Mouse (Mus musculus) G1E (cell line): ENCODE data around the gene Itgbl1. TPM values are rescaled to one million over a fixed set of nuclear protein-coding genes. Genes with fewer than 3 reads are reported as not detected.

ENCODE experiments used
- ATAC-seq: 2 replicates; pipeline ENCODE4 v1.8.0; 2016; ENCODE audit warnings: mild to moderate bottlenecking; ENCODE audit not compliant: insufficient number of reproducible peaks, poor library complexity, low FRiP score, severe bottlenecking; ENCODE audit errors: extremely low read depth
- DNase-seq: peaks from one replicate; pipeline ENCODE4 v3.0.0; 2012; ENCODE audit warnings: low spot score
- H3K27me3 ChIP-seq: 2 replicates; pipeline ENCODE4 v1.6.1; 2012; ENCODE audit warnings: mild to moderate bottlenecking, low read length, inconsistent platforms; ENCODE audit not compliant: insufficient read depth
- H3K36me3 ChIP-seq: replicated peaks from 2 replicates; pipeline ENCODE3; 2012; ENCODE audit warnings: mild to moderate bottlenecking, inconsistent platforms
- H3K4me1 ChIP-seq: 2 replicates; pipeline ENCODE4 v1.6.1; 2012; ENCODE audit warnings: low read depth, low read length, inconsistent platforms, mixed read lengths; ENCODE audit not compliant: insufficient read depth
- H3K4me3 ChIP-seq: 2 replicates; pipeline ENCODE4 v1.5.1; 2012; ENCODE audit warnings: low read depth, mild to moderate bottlenecking, inconsistent platforms, low read length, moderate library complexity, mixed read lengths
- H3K9me3 ChIP-seq: replicated peaks from 2 replicates; pipeline ENCODE4 v1.6.1; 2012; ENCODE audit warnings: inconsistent platforms
- CTCF ChIP-seq: IDR thresholded peaks from 2 replicates; pipeline ENCODE4 v1.5.1; 2012; ENCODE audit warnings: low read depth, low read length, inconsistent platforms, mixed read lengths
- GATA1 ChIP-seq: IDR thresholded peaks from 2 replicates; pipeline ENCODE4 v1.6.1; 2012; ENCODE audit warnings: borderline replicate concordance, low read length, inconsistent platforms, mixed read lengths
- GATA2 ChIP-seq: IDR thresholded peaks from 2 replicates; pipeline ENCODE4 v1.6.1; 2012; ENCODE audit warnings: low read depth, low read length, inconsistent platforms, borderline replicate concordance
- POLR2AphosphoS5 ChIP-seq: IDR thresholded peaks from 2 replicates; pipeline ENCODE4 v1.6.1; 2012; ENCODE audit warnings: low read depth, low read length, inconsistent platforms; ENCODE audit not compliant: insufficient replicate concordance
- TAL1 ChIP-seq: conservative IDR thresholded peaks from 2 replicates; pipeline ENCODE4 v1.6.1; 2012; ENCODE audit warnings: low read depth, low read length, inconsistent platforms, mixed read lengths
- polyA plus RNA-seq: library from polyadenylated mRNA; stranded (reverse); fragments of >175 nt; gene quantifications from 2 replicates; pipeline ENCODE4 v1.2.3, GENCODE M21; 2012
- total RNA-seq, 2 experiments: library from RNA; stranded (forward) in 1 of 2; stranded (reverse) in 1 of 2; fragments of 200-1000 nt in 1 of 2; fragments of >200 nt in 1 of 2; fragmentation: Nextera tagmentation in 1 of 2; gene quantifications; 2 replicates each; pipeline ENCODE4 v1.2.3; 2014 to 2017

Gene Itgbl1
- total RNA-seq (2014; fragmentation: Nextera tagmentation), result not detected in 2 replicates
- 0.06 and 0.16 TPM in 2 replicates for total RNA-seq (2017)
- not detected in 2 replicates for polyA plus RNA-seq

DNA sequence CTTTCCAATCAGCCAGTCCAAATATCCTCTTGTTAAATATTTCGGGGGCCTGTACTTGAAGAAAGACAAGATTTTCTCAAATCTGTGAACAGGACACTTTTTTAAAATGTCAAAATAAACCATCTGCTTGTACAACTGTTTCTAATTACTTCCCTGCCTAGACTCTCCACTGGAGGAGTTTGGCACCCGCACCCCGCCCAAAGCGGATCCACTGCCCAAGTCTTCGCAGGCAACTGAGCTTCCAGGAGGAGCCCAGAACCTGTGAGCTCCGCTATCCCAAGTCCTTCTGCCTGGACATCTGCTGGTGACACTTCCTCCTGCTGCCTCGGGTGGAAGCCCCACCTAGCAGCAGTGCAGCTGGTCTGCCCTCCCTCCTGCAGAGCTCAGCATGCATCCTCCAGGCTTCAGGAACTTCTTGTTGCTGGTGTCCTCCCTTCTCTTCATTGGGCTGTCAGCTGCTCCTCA lies at the start of gene Itgbl1:
Itgbl1 (plus strand) TSS at position 51 of the 465 bp plus-strand sequence.
- TF ChIP-seq CTCF, result no peak
- TF ChIP-seq GATA2, result no peak
- no peak for TF ChIP-seq POLR2AphosphoS5
- no peaks in the 10 kb centered on the region for H3K36me3 ChIP-seq
- ATAC-seq, result no peak

DNA sequence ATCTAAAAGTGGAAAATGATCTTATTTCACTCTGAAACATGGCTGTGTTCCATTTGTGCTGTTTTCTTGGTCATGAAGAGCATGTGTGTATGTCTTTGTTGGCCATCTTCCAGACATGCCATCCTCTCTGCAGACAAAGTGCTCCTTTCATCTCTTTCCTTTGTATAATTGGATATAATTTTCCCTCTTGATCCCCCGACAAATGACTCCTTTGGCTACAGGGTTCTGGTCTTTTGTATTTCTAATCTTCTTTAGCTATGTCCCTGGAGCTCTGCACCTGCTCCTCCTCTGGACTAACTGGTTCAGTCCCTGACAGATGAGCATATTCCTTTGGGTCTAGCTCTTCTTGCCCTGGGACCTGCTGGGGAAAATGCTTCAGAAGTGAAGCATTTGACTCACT lies 36.8 kb upstream of the Itgbl1 start:
- no peaks in the 10 kb centered on the region for H3K36me3 ChIP-seq
- no peak for DNase-seq
- no peak overlapping the region for H3K4me3 ChIP-seq
- ATAC-seq, result no peak
- peaks cover 9% of the 10 kb centered on the region for H3K9me3 ChIP-seq
- H3K27me3 ChIP-seq, result no peaks in the 10 kb centered on the region; the same call in 1 of the 2 replicates
- TF ChIP-seq GATA1, result no peak
- H3K4me1 ChIP-seq, result no peaks in the 10 kb centered on the region

More for the DNA sequence above, at the start of gene Itgbl1:
- H3K9me3 ChIP-seq, result peaks cover 13% of the 10 kb centered on the region
- no peaks in the 10 kb centered on the region for H3K4me1 ChIP-seq
- H3K4me3 ChIP-seq, result no peak within 1 kb of the TSS
- no peak for DNase-seq
- H3K27me3 ChIP-seq, result no peaks in the 10 kb centered on the region

DNA sequence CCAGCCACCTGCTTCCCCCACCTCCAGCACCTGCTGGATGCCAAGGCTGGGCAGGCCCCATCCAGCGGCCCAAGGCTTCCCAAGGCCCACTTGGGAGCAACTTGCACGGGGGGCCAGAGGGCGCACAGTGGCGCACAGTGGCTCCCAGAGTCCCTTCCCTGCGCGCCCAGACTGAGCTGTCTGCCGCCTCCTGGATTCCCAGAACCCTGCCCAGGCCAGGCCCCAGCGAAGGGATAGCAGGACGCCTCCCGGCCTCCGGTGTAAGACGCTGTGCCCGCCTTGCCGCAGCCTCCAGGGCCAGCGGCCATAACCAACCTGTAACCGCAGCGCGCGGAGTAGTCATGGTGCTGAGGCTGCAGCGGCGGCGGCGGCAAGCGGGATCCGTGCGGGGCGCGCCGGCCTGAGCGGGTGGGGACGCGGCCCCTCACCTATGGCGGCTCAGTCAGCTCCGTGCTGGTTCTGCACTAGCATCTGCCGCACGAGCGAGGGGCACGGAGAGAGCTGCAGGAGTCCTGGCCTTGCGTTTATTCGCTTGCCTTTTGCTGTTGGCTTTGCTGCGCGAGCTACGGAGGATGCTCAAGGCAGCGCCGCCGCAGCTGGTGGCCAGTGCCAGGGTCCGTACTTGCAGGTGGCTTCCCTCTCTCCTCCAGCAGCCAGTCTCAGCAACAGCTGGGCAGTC lies 33.1 kb upstream of the Itgbl1 start, which contains the start of gene Nalcn:
Nalcn (minus strand) TSS at position 644 of the 679 bp plus-strand sequence.
- Histone ChIP-seq H3K36me3 (no peaks in the 10 kb centered on the region), H3K4me1 (no peaks in the 10 kb centered on the region), H3K4me3 (no peak within 1 kb of the TSS), H3K9me3 (peaks cover 11% of the 10 kb centered on the region), H3K27me3 (no peaks in the 10 kb centered on the region; the same call in 1 of the 2 replicates)
- TF ChIP-seq TAL1 (no peak), CTCF (no peak), POLR2AphosphoS5 (no peak), GATA2 (no peak), GATA1 (no peak)
- DNase-seq, result no peak
- no peak for ATAC-seq

DNA sequence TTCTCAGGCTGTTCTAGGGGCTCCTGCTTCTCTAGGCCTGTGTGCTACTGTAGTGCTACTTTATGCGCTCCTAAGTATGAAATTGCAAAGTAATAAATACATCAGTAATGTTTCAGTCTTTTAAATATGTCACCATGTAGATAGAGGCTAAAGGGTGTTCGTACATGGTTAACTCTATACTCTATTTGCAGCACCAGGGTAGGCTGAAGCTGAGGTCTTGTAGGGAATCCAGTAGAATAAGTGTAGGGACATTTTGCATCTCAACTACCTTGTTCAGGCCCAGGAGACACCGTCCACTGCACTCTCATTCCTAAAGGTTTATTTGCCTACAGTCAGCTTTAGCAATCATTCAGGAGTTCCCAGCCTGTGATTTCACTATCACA lies 32.6 kb upstream of the Itgbl1 start:
- H3K36me3 ChIP-seq, result no peaks in the 10 kb centered on the region
- ATAC-seq (no peak), DNase-seq (no peak)
- H3K9me3 ChIP-seq, result peaks cover 11% of the 10 kb centered on the region
- H3K27me3 ChIP-seq, result no peaks in the 10 kb centered on the region; the same call in 1 of the 2 replicates
- H3K4me1 ChIP-seq, result no peaks in the 10 kb centered on the region
- no peak overlapping the region for H3K4me3 ChIP-seq
- no peak for TF ChIP-seq GATA2
- TF ChIP-seq CTCF, result no peak
- TF ChIP-seq POLR2AphosphoS5, result no peak
- no peak for TF ChIP-seq TAL1
- TF ChIP-seq GATA1, result no peak

DNA sequence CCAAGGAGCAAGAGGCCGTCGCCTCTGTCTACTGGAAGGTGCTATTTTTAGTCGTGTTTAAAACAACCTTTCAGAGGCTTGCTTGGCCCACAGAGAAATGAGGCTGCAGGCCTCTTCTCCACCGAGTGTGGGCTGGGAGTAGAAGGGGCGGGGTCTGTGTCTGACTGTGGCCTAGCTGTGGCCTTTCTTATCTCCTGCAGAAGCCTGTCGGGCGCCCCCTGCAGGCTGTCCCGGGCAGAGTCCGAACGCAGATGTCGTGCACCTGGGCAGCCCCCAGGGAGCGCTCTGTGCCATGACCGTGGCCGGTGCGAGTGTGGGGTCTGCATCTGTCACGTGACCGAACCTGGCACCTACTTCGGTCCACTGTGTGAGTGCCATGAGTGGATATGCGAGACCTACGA lies 1.3 kb downstream of the Itgbl1 start:
- DNase-seq (no peak), ATAC-seq (no peak)
- TF ChIP-seq GATA2 (no peak), POLR2AphosphoS5 (no peak), TAL1 (no peak), CTCF (no peak), GATA1 (no peak)
- Histone ChIP-seq H3K27me3 (no peaks in the 10 kb centered on the region), H3K4me3 (no peak overlapping the region), H3K36me3 (no peaks in the 10 kb centered on the region), H3K9me3 (peaks cover 13% of the 10 kb centered on the region), H3K4me1 (no peaks in the 10 kb centered on the region)

DNA sequence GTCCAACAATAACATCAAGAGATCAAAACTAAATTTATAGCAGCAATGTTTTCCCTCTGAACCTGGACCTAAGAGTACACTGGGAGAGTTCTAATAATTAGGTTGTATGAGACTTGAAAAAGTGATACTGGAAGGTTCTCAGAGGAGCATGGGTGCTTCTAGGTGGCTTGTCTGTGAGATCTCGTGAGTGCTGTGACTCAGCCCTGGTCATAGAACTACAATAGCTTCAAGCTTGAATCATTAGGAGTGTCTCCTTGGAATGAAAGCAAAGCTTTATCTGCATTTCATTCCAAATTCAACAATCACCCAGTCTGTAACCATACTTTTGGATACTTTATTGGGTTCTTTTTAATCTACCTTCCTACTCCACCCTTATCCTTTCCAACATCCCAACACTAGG lies 2.6 kb downstream of the Itgbl1 start:
- DNase-seq (no peak), ATAC-seq (no peak)
- H3K4me1 ChIP-seq, result no peaks in the 10 kb centered on the region
- H3K27me3 ChIP-seq, result no peaks in the 10 kb centered on the region
- TF ChIP-seq CTCF, result no peak
- TF ChIP-seq POLR2AphosphoS5, result no peak
- no peak for TF ChIP-seq GATA2
- TF ChIP-seq GATA1, result no peak
- no peak for TF ChIP-seq TAL1
- no peaks in the 10 kb centered on the region for H3K36me3 ChIP-seq
- peaks cover 13% of the 10 kb centered on the region for H3K9me3 ChIP-seq
- H3K4me3 ChIP-seq, result no peak overlapping the region
